ENCODE assay signal across 20 mouse cellular contexts in the genomic region with DNA sequence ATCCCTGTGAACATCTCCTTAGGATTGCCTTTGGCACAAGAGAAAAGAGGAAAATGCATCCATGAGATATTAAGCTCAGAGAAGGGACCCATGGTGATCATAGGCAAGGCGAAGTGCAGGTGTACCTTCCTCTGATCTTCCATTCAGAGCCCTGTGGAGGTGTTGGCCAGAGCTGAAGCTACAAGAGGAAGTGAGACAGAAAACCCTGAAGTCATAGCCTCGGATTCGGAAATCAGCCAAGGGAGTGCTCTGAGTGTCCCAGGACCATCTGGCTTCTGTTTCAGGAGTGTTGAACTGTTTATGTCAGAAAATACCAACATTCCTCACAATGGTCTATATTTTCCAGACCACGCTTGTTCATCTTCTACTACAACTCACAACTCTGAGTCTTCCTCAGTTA.
"Had no signal": no experiment of that assay in that cellular context is flagged by ENCODE, and none has a peak within 500 bp of the region (broad histone marks: within the 10 kb centered on the region; RNA-seq: fewer than 3 reads in every experiment).

No protein-coding gene starts in this region.

- H3K36me3 ChIP-seq: lung, embryonic 15.5 days; midbrain, embryonic 10.5 days; midbrain, embryonic 13.5 days; neural tube, embryonic 13.5 days had no signal

- H3K4me1 ChIP-seq: lung, embryonic 15.5 days; midbrain, embryonic 10.5 days; midbrain, embryonic 13.5 days; neural tube, embryonic 13.5 days had no signal

- ATAC-seq: liver, postnatal 0 days; midbrain, embryonic 13.5 days; midbrain, embryonic 16.5 days had no signal

- DNase-seq: kidney, postnatal 10 days; kidney, postnatal 36 days; layer of hippocampus, postnatal 36 days; liver, postnatal 0 days; lung, postnatal 10 days; lung, postnatal 36 days; retina, postnatal 1 day; thymus, adult 2 months; thymus, postnatal 14 days; thymus, postnatal 4 days had no signal

- H3K9ac ChIP-seq: liver, embryonic 14.5 days; liver, postnatal 0 days; lung, embryonic 15.5 days; midbrain, embryonic 13.5 days; neural tube, embryonic 13.5 days had no signal

- H3K9me3 ChIP-seq: lung, embryonic 15.5 days; megakaryocyte, embryonic 14.5 days; midbrain, embryonic 10.5 days; midbrain, embryonic 13.5 days; neural tube, embryonic 13.5 days had no signal

- H3K4me2 ChIP-seq: lung, embryonic 15.5 days; midbrain, embryonic 13.5 days; neural tube, embryonic 13.5 days had no signal

- H3K4me3 ChIP-seq: left cerebral cortex, adult 2 months; lung, embryonic 15.5 days; megakaryocyte, embryonic 14.5 days; midbrain, embryonic 10.5 days; midbrain, embryonic 13.5 days; myocyte; neural tube, embryonic 13.5 days had no signal

- H3K27ac ChIP-seq: left cerebral cortex, adult 2 months; liver, embryonic 14.5 days; lung, embryonic 15.5 days; midbrain, embryonic 10.5 days; midbrain, embryonic 13.5 days; neural tube, embryonic 13.5 days; stomach, postnatal 0 days had no signal

- H3K27me3 ChIP-seq: lung, embryonic 15.5 days; megakaryocyte, embryonic 14.5 days; midbrain, embryonic 13.5 days; neural tube, embryonic 13.5 days had no signal
